Mouse (Mus musculus) liver, embryonic 14.5 days (tissue): ENCODE results near the gene Akap13.

Source experiments
- CTCF ChIP-seq: IDR thresholded peaks from 2 replicates; pipeline ENCODE4 v1.5.1; 2016; ENCODE audit warnings: antibody characterized with exemption, low read depth, control low read depth
- EP300 ChIP-seq: IDR thresholded peaks from 2 replicates; pipeline ENCODE4 v1.6.1; 2016; ENCODE audit warnings: antibody characterized with exemption, low read depth

GRCm38 (mm10) chr7:75525716-75526401 is 70.5 kb downstream of the Akap13 start:
- no peak for TF ChIP-seq EP300
- TF ChIP-seq CTCF: no peak
